Mouse (Mus musculus) small intestine, adult 2 months (tissue): ENCODE data around the gene Cftr.

Experiments used
- CTCF ChIP-seq: fragments of 200-500 bp; IDR thresholded peaks from 2 replicates; pipeline ENCODE4 v1.5.1; 2012; ENCODE audit warnings: low read depth, mild to moderate bottlenecking, control low read depth, inconsistent platforms, low read length, moderate library complexity, mixed read lengths; ENCODE audit not compliant: insufficient replicate concordance, insufficient read length; ENCODE audit errors: extremely low read depth
- POLR2A ChIP-seq: fragments of 200-500 bp; IDR thresholded peaks from 2 replicates; pipeline ENCODE4 v1.6.1; 2012; ENCODE audit warnings: low read depth, mild to moderate bottlenecking, control low read depth, inconsistent platforms, low read length, moderate library complexity

GRCm38 (mm10) chr6:18135246-18135645 is 35.2 kb upstream of the Cftr start:
- TF ChIP-seq CTCF (no peak), POLR2A (no peak)
